Mouse (Mus musculus) small intestine, adult 2 months (tissue): ENCODE data around the gene Adcy2. TPM values are rescaled to one million over a fixed set of nuclear protein-coding genes. Genes with fewer than 3 reads are reported as not detected.

Experiments used
- H3K27ac ChIP-seq: fragments of 200-500 bp; 2 replicates; pipeline ENCODE4 v1.5.1; 2012; ENCODE audit warnings: low read depth, low read length, control low read depth, inconsistent platforms; ENCODE audit not compliant: insufficient read depth
- H3K27me3 ChIP-seq: fragments of 200-500 bp; 2 replicates; pipeline ENCODE4 v1.6.1; 2012; ENCODE audit warnings: mild to moderate bottlenecking, moderate library complexity, low read length, inconsistent platforms; ENCODE audit not compliant: control insufficient read depth, insufficient read depth
- H3K36me3 ChIP-seq: fragments of 200-500 bp; 2 replicates; pipeline ENCODE4 v1.6.1; 2012; ENCODE audit warnings: mild to moderate bottlenecking, low read length, control low read depth, inconsistent platforms; ENCODE audit not compliant: control insufficient read depth, insufficient read depth
- H3K4me1 ChIP-seq: fragments of 200-500 bp; 2 replicates; pipeline ENCODE4 v1.6.1; 2012; ENCODE audit warnings: low read length, inconsistent platforms, mixed read lengths; ENCODE audit not compliant: control insufficient read depth, insufficient read depth, insufficient read length
- H3K4me3 ChIP-seq: fragments of 200-500 bp; 2 replicates; pipeline ENCODE4 v1.5.1; 2012; ENCODE audit warnings: low read depth, mild to moderate bottlenecking, control low read depth, inconsistent platforms, low read length, moderate library complexity
- CTCF ChIP-seq: fragments of 200-500 bp; IDR thresholded peaks from 2 replicates; pipeline ENCODE4 v1.5.1; 2012; ENCODE audit warnings: low read depth, mild to moderate bottlenecking, control low read depth, inconsistent platforms, low read length, moderate library complexity, mixed read lengths; ENCODE audit not compliant: insufficient replicate concordance, insufficient read length; ENCODE audit errors: extremely low read depth
- POLR2A ChIP-seq: fragments of 200-500 bp; IDR thresholded peaks from 2 replicates; pipeline ENCODE4 v1.6.1; 2012; ENCODE audit warnings: low read depth, mild to moderate bottlenecking, control low read depth, inconsistent platforms, low read length, moderate library complexity
- WGBS: fragments of 180-500 bp; shearing (Covaris S2); methylation state at CpG from one replicate; pipeline ENCODE4 v1.1.7; 2018; 5-methylcytosine and 5-hydroxymethylcytosine counted together
- polyA plus RNA-seq: library from polyadenylated mRNA; depleted of rRNA; stranded (reverse); fragments of >200 nt; gene quantifications from 2 replicates; pipeline ENCODE4 v1.2.3, GENCODE M21; 2012

The Adcy2 gene
- polyA plus RNA-seq, 1 experiment, result 0.51 TPM

DNA sequence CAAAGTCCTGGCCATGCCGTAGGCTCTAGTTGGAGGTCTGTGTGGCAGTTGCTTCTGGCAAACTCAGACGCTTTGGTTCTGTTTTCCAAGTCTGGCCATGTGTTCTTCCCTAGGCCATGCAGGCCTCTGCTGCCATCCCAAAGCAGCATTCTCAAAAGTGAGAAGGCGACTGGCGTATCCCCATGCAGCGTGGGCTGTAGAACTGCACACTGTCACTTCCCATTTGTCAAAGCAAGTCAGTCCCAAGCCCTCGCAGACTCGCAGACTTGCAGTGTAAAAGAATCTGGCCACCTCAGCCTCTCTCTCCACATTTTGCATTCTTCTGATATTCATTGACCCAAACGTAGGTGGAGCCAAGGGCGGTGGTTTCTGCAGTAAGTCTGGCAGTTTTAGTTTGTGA is 249.5 kb downstream of the Adcy2 start:
- Histone ChIP-seq H3K36me3 (no peaks in the 10 kb centered on the region), H3K4me1 (no peaks in the 10 kb centered on the region), H3K27me3 (no peaks in the 10 kb centered on the region), H3K27ac (no peak overlapping the region), H3K4me3 (no peak overlapping the region)
- no peak for TF ChIP-seq CTCF
- TF ChIP-seq POLR2A, result no peak
- WGBS, result 62% methylated on average over 9 of the region's 9 CpGs

DNA sequence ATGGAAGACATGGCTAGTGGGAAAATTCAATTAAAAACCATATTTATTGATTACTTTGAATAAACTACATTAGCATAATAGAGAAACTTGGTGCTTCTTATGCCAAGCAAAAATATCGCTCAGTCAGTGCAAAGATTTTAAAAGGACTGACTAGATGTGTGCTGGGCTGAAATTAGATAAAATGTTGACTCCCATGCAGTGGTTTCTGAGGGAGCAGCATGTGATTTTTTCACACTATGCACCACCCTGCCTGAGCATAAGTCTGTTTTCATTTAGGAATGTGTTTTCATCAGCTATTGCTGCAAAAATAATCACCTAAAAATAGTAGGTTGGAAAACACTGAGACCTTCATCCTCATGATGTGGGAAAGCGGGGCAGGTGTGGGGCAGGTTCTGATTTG is 250.0 kb downstream of the Adcy2 start:
- Histone ChIP-seq H3K36me3 (no peaks in the 10 kb centered on the region), H3K27ac (no peak overlapping the region), H3K4me3 (no peak overlapping the region), H3K4me1 (no peaks in the 10 kb centered on the region), H3K27me3 (no peaks in the 10 kb centered on the region)
- 87% methylated on average over 2 of the region's 2 CpGs for WGBS
- no peak for TF ChIP-seq CTCF
- TF ChIP-seq POLR2A, result no peak

DNA sequence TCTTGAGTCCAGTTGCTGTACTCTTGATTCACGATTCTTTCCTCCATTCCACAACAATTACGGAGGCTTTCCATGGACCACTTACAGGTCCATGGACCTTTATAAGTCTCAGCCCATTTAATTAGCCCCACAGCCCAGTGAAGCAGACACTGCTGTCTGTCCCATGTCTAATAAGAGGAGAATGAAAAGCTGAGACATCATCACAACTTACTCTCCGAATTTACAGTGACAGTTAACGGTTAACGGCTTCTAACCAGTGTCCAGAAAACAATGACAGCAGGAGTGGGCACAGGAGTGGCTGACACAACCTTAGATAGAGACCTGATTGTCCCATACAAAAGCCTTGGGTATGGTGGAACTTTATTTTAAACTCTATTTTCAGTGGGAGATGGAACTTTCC is 253.9 kb downstream of the Adcy2 start:
- no peak overlapping the region for H3K4me3 ChIP-seq
- WGBS, result 90% methylated on average over 5 of the region's 5 CpGs
- H3K4me1 ChIP-seq, result no peaks in the 10 kb centered on the region
- H3K27me3 ChIP-seq, result no peaks in the 10 kb centered on the region
- no peaks in the 10 kb centered on the region for H3K36me3 ChIP-seq
- no peak overlapping the region for H3K27ac ChIP-seq
- TF ChIP-seq POLR2A, result no peak
- TF ChIP-seq CTCF, result no peak

DNA sequence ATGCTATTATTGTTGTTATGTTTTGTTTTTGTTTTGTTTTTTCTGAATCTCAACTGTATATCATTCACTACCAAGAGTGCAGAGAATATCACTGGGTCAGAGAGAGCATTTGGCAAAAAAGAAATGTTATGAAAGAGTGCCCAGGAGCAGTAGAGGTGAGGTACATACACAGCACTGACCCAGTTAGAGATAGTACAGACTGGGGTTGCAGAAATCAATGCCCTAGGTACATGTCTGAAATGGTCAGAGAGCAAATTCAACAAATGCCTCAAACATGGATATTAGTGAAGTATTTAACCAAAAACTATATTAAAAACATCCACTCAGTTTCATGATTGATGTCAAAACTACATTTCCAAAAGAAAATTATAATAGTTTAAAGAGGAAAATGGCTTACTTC is 286.7 kb downstream of the Adcy2 start:
- Histone ChIP-seq H3K27ac (no peak overlapping the region), H3K36me3 (no peaks in the 10 kb centered on the region), H3K4me3 (no peak overlapping the region), H3K4me1 (no peaks in the 10 kb centered on the region), H3K27me3 (no peaks in the 10 kb centered on the region)
- TF ChIP-seq CTCF, result no peak
- no peak for TF ChIP-seq POLR2A

DNA sequence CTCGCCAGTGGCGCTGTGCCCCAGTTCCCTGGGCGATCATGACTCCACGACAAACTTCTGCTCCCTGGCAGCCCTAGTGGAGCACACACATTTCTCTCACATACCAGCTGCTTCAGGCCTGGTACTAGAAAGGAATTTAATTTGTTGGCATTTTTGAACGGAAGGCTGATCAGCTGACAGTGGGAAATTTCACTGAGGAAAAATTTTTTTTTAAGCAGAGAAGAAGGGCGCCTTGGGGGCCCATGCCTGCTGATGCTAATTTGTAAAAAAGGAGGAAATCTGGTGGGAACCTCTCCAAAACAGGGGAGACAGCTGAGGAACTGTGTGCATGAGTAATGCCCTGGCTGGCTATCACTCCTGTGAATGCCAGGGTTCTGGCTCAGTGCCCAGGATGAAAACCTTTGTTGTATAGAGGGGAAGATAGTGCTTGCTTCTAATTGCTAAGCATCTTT is 292.0 kb downstream of the Adcy2 start:
- H3K27ac ChIP-seq, result no peak overlapping the region
- TF ChIP-seq POLR2A (no peak), CTCF (no peak)
- H3K27me3 ChIP-seq, result no peaks in the 10 kb centered on the region
- H3K36me3 ChIP-seq, result no peaks in the 10 kb centered on the region
- H3K4me3 ChIP-seq, result no peak overlapping the region
- 84% methylated on average over 6 of the region's 6 CpGs for WGBS
- no peaks in the 10 kb centered on the region for H3K4me1 ChIP-seq

DNA sequence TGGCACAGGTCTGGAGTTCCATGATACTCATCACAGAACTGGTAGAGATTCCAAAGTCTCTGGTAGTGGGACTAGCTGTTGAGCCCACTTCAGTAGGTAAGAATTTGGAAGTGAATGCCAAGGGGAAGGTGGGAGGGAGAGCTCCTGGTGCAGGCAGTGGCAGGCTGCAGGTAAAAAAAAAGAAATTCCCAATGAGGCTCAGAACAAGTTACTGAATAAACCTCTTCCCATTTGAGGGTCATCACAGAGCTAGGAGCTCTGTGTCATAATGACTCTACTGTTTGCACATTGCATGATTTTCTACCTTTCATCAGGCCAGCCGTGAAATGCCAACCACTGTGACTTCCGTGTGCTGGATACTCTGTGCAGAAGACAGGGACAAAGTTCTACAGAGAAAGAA is 314.4 kb downstream of the Adcy2 start:
- Histone ChIP-seq H3K4me1 (no peaks in the 10 kb centered on the region), H3K27ac (no peak overlapping the region), H3K4me3 (no peak overlapping the region), H3K27me3 (no peaks in the 10 kb centered on the region), H3K36me3 (no peaks in the 10 kb centered on the region)
- 80% methylated on average over 2 of the region's 2 CpGs for WGBS
- TF ChIP-seq CTCF, result no peak
- no peak for TF ChIP-seq POLR2A

DNA sequence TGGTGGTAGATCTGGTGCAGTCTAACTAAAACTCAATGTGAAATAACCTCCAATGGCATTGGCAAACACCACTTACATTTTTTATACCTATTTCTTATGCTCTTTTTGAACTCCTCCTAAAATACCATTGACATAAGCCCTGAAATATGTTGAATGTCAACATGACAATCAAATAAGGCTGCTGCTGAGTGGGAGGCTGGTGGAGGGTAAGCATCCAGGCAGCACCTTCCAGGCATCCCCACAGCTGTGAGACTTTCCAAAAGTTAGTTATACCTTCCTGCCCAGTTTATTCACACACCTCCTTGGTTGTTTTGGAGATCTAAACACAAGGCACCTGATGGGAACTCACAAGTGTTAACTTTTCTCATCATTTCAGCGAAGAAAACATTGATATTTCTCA is 318.9 kb downstream of the Adcy2 start:
- H3K36me3 ChIP-seq, result no peaks in the 10 kb centered on the region
- no peak overlapping the region for H3K27ac ChIP-seq
- TF ChIP-seq CTCF, result no peak
- no peak for TF ChIP-seq POLR2A
- WGBS, result 51% methylated on average over 1 of the region's 1 CpGs
- H3K4me3 ChIP-seq, result no peak overlapping the region
- H3K4me1 ChIP-seq, result no peaks in the 10 kb centered on the region
- H3K27me3 ChIP-seq, result no peaks in the 10 kb centered on the region

DNA sequence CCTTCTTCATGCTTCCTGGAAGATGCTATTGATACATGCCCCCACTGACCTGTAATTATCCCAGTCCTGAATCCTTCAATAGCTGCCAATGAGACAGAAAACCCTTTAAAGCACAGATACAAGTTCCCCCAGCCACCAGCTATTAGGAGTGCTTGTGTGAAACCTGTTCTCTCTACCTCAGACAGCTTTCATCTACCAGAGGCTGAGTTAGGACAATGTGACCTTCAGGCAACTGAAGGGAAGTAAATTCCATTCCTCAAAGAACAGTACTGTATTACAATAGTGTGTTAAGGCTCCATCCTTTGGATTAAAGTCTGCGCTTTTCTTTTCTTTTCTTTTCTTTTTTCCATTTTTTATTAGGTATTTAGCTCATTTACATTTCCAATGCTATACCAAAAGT is 356.6 kb downstream of the Adcy2 start:
- no peak overlapping the region for H3K4me3 ChIP-seq
- TF ChIP-seq POLR2A (no peak), CTCF (no peak)
- WGBS, result 97% methylated on average over 1 of the region's 1 CpGs
- H3K27me3 ChIP-seq, result no peaks in the 10 kb centered on the region
- no peaks in the 10 kb centered on the region for H3K4me1 ChIP-seq
- no peaks in the 10 kb centered on the region for H3K36me3 ChIP-seq
- no peak overlapping the region for H3K27ac ChIP-seq
